Comparison of ENCODE assay signal across 7 mouse cellular contexts in the genomic region with DNA sequence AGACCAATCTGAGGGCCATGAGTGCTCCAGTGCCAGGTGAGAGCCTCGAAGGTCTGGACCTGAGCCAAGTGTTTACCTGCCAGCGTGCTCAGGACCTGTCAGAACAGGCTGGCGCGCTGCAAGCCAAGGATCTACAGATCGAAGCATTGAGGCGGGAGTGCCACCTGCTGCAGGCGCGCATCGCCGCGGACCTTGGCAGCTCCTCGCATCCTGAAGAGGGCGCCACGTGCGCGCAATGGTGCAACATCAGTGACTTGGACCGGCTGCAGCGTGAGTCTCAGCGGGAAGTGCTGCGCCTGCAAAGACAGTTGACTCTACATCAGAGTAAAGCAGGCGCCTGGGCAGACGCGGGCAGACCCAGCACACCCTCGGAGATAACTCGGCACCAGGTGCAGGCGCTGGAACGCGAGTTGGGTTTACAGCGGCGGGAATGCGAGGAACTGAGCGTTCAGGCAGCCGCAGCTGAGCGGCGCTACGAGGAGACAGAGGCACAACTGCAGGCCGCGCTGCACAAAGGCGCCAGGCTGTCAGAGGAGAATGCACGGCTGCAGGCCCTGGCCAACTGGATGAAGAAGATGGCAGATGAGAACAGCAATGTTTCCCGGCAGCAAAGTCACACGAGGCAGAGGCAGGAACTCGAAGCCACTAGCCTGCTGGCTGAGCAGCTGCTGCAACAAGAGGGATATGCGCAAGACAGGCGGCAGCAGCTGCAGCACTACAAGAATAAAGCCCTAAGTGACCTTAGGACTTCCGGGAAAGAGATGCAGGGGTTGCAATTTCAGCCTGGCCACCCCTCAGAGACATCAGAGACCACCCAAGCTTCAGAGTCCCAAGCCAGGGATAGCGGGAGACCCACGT. TPM values are rescaled to one million over a fixed set of nuclear protein-coding genes. Genes with fewer than 3 reads are reported as not detected.
DNase-seq lines count a peak whose midpoint lies in the region; ATAC-seq and TF ChIP-seq lines count a peak whose summit lies in the region.

No protein-coding gene starts in this region.

- peak; percentile 94; the same call in 1 of the 2 replicates for TF ChIP-seq CTCF in heart, adult 2 months (IDR thresholded peaks at IDR 0.05)

- no peak overlapping the region for H3K27ac ChIP-seq in embryonic facial prominence, embryonic 13.5 days
- no peak overlapping the region for H3K27ac ChIP-seq in heart, adult 2 months
- no peak overlapping the region for H3K27ac ChIP-seq in limb, embryonic 12.5 days
- H3K27ac ChIP-seq in midbrain, embryonic 14.5 days (replicated peaks; ENCODE audit: low read depth, low read length), result 0 out of 2 replicates have a peak overlapping the region, but pooled peaks have one; percentile 9

- H3K36me3 ChIP-seq in embryonic facial prominence, embryonic 13.5 days, result no peaks in the 10 kb centered on the region
- no peaks in the 10 kb centered on the region for H3K36me3 ChIP-seq in heart, adult 2 months (ENCODE audit: control insufficient read depth, insufficient read depth, low read length)
- H3K36me3 ChIP-seq in limb, embryonic 12.5 days, result no peaks in the 10 kb centered on the region
- H3K36me3 ChIP-seq in midbrain, embryonic 14.5 days (ENCODE audit: control insufficient read depth, insufficient read depth, low read length), result no peaks in the 10 kb centered on the region

- H3K4me1 ChIP-seq in embryonic facial prominence, embryonic 13.5 days, result peaks cover 22% of the 10 kb centered on the region
- H3K4me1 ChIP-seq in heart, adult 2 months (ENCODE audit: control insufficient read depth, insufficient read depth, low read length), result peaks cover 2% of the 10 kb centered on the region
- peaks cover 14% of the 10 kb centered on the region for H3K4me1 ChIP-seq in limb, embryonic 12.5 days (replicated peaks)
- peaks cover 22% of the 10 kb centered on the region for H3K4me1 ChIP-seq in midbrain, embryonic 14.5 days (ENCODE audit: control insufficient read depth, insufficient read depth, low read length)

- peak overlapping the region; percentile 70 for H3K9ac ChIP-seq in embryonic facial prominence, embryonic 13.5 days
- H3K9ac ChIP-seq in heart, adult 2 months (ENCODE audit: low read depth, low read length), result peak overlapping the region; percentile 21; the same call in 1 of the 2 replicates
- H3K9ac ChIP-seq in limb, embryonic 12.5 days (replicated peaks), result peak overlapping the region; percentile 56
- peak overlapping the region; percentile 74 for H3K9ac ChIP-seq in midbrain, embryonic 14.5 days (replicated peaks; ENCODE audit: low read length)

- WGBS in embryonic facial prominence, embryonic 13.5 days, result 8% methylated on average over 48 of the region's 48 CpGs
- WGBS in heart, adult 2 months, result 12% methylated on average over 48 of the region's 48 CpGs
- 6% methylated on average over 48 of the region's 48 CpGs for WGBS in limb, embryonic 12.5 days
- 7% methylated on average over 48 of the region's 48 CpGs for WGBS in midbrain, embryonic 14.5 days

- no peak for TF ChIP-seq POLR2A in heart, adult 2 months (IDR thresholded peaks at IDR 0.05; ENCODE audit: insufficient read depth, low read depth, low read length)

- H3K79me2 ChIP-seq in heart, adult 2 months (replicated peaks; ENCODE audit: control insufficient read depth, insufficient read depth, low read length), result no peaks in the 10 kb centered on the region

- no peaks in the 10 kb centered on the region for H3K9me3 ChIP-seq in embryonic facial prominence, embryonic 13.5 days
- H3K9me3 ChIP-seq in limb, embryonic 12.5 days, result no peaks in the 10 kb centered on the region
- H3K9me3 ChIP-seq in midbrain, embryonic 14.5 days (ENCODE audit: control insufficient read depth, low read length), result no peaks in the 10 kb centered on the region

- intact Hi-C loops in heart, adult 2 months (cut with DNase I), result loop anchor here (1.0 to 5.0 kb wide), 5 partner anchors 23 to 82 kb away; a partner anchor contains a TSS

- peak; percentile 91 for DNase-seq in adrenal gland, postnatal 25 days
- peak; percentile 90 for DNase-seq in heart, adult 2 months
- DNase-seq in kidney, adult 8-10 months, result peak; percentile 86 to 92
- peak; percentile 96 for DNase-seq in midbrain, embryonic 14.5 days
- peak; percentile 75 for DNase-seq in spleen, adult 12 weeks (ENCODE audit: low spot score)

- TF ChIP-seq EP300 in heart, adult 2 months (IDR thresholded peaks at IDR 0.05; ENCODE audit: insufficient read depth, low read depth, low read length), result peak; percentile 74; the same call in 1 of the 2 replicates

- peak overlapping the region; percentile 67 for H3K4me3 ChIP-seq in embryonic facial prominence, embryonic 13.5 days
- H3K4me3 ChIP-seq in heart, adult 2 months, result peak overlapping the region; percentile 68
- H3K4me3 ChIP-seq in limb, embryonic 12.5 days (replicated peaks), result peak overlapping the region; percentile 60
- H3K4me3 ChIP-seq in midbrain, embryonic 14.5 days (replicated peaks; ENCODE audit: low read depth, low read length), result peak overlapping the region; percentile 60

- H3K27me3 ChIP-seq in embryonic facial prominence, embryonic 13.5 days, result peaks cover 65% of the 10 kb centered on the region
- no peaks in the 10 kb centered on the region for H3K27me3 ChIP-seq in heart, adult 2 months (ENCODE audit: control insufficient read depth, insufficient read depth, low read length)
- peaks cover 51% of the 10 kb centered on the region for H3K27me3 ChIP-seq in limb, embryonic 12.5 days
- no peaks in the 10 kb centered on the region for H3K27me3 ChIP-seq in midbrain, embryonic 14.5 days (ENCODE audit: control insufficient read depth, insufficient read depth, low read length)

- H3K4me2 ChIP-seq in embryonic facial prominence, embryonic 13.5 days, result peak overlapping the region; percentile 99
- H3K4me2 ChIP-seq in limb, embryonic 12.5 days, result peak overlapping the region; percentile 97
- peak overlapping the region; percentile 98 for H3K4me2 ChIP-seq in midbrain, embryonic 14.5 days (ENCODE audit: low read length)

- ATAC-seq in embryonic facial prominence, embryonic 13.5 days (ENCODE audit: insufficient number of reproducible peaks, insufficient read depth, low FRiP score, low TSS enrichment, low read depth), result peak; percentile 61; the same call in 1 of the 2 replicates
- peak; percentile 66 for ATAC-seq in limb, embryonic 12.5 days (ENCODE audit: insufficient number of reproducible peaks, insufficient read depth, low FRiP score, low TSS enrichment, low read depth)
- ATAC-seq in midbrain, embryonic 14.5 days (ENCODE audit: low FRiP score, low TSS enrichment), result peak; percentile 74

RNA-seq across cellular contexts. Expression of a gene that starts 1.8 kb away (rescaled TPM):
- total RNA-seq in adrenal gland, postnatal 25 days (2021), result 0.06 TPM in 1 of 2 replicates, not detected in the other
- polyA plus RNA-seq in embryonic facial prominence, embryonic 13.5 days (2015; fragmentation: Nextera tagmentation; extraction: Ambion mirVana), result 0.35 and 0.43 TPM in 2 replicates
- total RNA-seq in heart, adult 2 months (2021), result under 1 TPM; 0.13 to 0.16 TPM
- 0.09 and 0.14 TPM in 2 replicates for polyA plus RNA-seq in heart, adult 2 months (2012; rRNA removed)
- polyA plus RNA-seq in limb, embryonic 12.5 days (2016; fragmentation: Nextera tagmentation; extraction: Ambion mirVana), result 0.74 and 0.85 TPM in 2 replicates
- polyA plus RNA-seq in midbrain, embryonic 14.5 days (2014; fragmentation: Nextera tagmentation; extraction: Ambion mirVana), result 1.8 and 2.0 TPM in 2 replicates

RNA-seq across cellular contexts. Expression of a gene that starts 7.8 kb away (rescaled TPM):
- total RNA-seq in adrenal gland, postnatal 25 days (2021), result 194 and 282 TPM in 2 replicates
- 348 TPM in 2 replicates for polyA plus RNA-seq in embryonic facial prominence, embryonic 13.5 days (2015; fragmentation: Nextera tagmentation; extraction: Ambion mirVana)
- total RNA-seq in heart, adult 2 months (2021), result 100 to 1,000 TPM; 102 to 112 TPM
- 55.0 and 74.7 TPM in 2 replicates for polyA plus RNA-seq in heart, adult 2 months (2012; rRNA removed)
- 362 and 368 TPM in 2 replicates for polyA plus RNA-seq in limb, embryonic 12.5 days (2016; fragmentation: Nextera tagmentation; extraction: Ambion mirVana)
- polyA plus RNA-seq in midbrain, embryonic 14.5 days (2014; fragmentation: Nextera tagmentation; extraction: Ambion mirVana), result 272 and 297 TPM in 2 replicates

RNA-seq across cellular contexts. Expression of a gene that starts 23.2 kb away (rescaled TPM):
- 2.3 and 2.6 TPM in 2 replicates for total RNA-seq in adrenal gland, postnatal 25 days (2021)
- 6.3 and 7.1 TPM in 2 replicates for polyA plus RNA-seq in embryonic facial prominence, embryonic 13.5 days (2015; fragmentation: Nextera tagmentation; extraction: Ambion mirVana)
- total RNA-seq in heart, adult 2 months (2021), result 1 to 10 TPM; 1.5 to 2.0 TPM
- polyA plus RNA-seq in heart, adult 2 months (2012; rRNA removed), result 1.2 and 2.2 TPM in 2 replicates
- polyA plus RNA-seq in limb, embryonic 12.5 days (2016; fragmentation: Nextera tagmentation; extraction: Ambion mirVana), result 13.7 TPM in 2 replicates
- 6.4 and 7.7 TPM in 2 replicates for polyA plus RNA-seq in midbrain, embryonic 14.5 days (2014; fragmentation: Nextera tagmentation; extraction: Ambion mirVana)

Comparison
In these comparisons a context has a peak if more than half of its experiments do, and no peak if none do; other contexts are left out.
1. H3K9ac ChIP-seq: peak in every context shown above with its lines; median percentile 74 in midbrain, embryonic 14.5 days; 70 in embryonic facial prominence, embryonic 13.5 days; 56 in limb, embryonic 12.5 days; 21 in heart, adult 2 months.